Mouse (Mus musculus): ENCODE measurements around the gene Dab1.
A peak's percentile ranks its signal among the peaks of the same experiment; 100 is the strongest.

Gene Dab1

DNA sequence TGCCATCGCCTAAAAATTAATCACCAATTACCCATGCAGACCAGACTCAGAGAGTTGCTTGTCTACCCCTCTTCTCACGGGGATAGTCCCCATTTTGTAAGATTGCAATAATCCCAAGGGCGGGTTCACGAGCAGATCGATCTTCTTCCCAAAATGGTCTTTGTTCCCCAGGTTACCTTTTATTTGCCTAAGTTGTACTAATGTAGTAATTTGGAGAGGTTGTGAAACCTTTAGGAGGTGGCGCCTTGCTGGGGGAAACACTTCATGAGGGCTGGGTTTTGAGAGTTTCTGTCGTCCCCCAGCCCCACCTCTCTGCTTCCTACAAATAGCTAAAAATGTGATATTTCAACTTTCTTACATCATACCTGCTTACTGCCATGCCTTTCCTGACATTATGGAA lies 657.8 kb downstream of the Dab1 start:
- DNase-seq, result no peak

DNA sequence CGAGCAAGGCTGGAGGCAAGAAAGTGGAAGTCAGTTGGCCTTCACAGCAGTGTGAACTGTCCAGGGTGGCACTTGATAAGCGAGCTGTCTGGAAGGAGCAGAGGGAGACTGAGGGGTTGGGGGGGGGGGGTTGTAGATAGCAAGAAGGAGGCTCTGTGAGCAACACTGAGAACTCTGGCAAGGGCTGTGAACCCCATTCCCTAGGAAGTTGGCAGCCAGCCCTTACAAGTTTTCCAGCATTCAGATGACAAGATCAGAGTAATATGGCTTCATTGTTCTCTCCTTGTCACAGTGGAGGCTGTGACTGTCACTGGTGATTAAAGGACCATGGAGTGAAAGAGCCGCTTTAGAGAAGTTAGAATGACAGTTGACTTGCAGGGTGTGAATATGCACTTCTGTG lies 662.4 kb downstream of the Dab1 start:
- DNase-seq, result no peak

DNA sequence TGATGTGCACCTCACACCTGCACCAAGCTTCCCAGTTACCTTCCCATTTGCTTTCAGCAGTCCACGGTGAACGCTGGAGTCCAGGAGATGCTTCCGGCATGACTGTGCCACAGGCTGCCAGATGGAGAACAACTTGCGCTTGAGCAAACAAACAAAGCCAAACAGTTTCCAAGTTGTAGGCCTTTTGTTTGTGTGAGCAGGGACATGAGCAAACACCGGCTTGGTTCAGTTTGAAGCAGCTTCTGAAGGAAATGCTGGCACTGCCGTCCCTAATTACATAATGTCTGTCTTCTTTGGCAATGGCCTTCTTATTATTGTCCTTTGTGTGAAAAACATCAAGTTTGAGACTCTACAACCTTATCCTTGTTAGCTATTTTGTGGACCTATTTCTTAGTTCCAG lies 664.7 kb downstream of the Dab1 start:
- DNase-seq, result no peak

DNA sequence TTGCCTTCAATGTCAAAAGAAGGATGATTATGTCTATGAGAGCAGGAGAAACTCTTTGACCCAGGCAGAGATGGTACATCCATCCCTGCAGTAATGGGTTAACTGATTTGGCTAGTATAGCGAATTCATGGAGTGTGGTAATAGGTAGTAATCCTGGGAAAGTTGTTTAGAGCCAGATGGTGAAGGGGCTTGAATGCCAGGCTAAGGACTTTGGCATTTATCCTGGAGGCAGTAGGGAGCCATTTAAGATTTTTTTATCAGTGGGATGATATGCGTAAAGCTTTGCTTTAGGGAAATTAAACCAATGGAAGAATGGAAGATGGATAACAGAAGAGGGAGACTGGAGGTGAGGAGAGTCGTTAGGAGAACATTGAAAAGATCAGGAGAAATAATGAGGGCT lies 669.2 kb downstream of the Dab1 start:
- no peak for DNase-seq

DNA sequence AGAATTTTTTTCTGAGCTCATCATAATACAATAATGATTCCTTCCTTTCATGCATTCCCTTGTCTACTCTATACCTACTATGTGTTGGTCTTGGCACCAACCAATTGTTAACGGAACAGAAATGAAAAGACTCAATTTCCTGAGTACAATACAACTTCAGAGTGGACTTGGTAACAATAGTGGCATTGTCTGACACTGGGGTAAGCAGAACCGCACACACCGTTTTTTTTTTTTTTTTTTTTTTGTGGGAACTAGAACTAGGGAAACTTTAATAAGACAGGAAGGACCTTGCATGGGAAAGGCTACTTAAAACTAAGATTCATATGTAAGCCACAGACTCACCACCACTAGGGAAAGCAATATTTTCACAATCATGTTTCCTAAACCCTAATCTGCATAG lies 682.6 kb downstream of the Dab1 start:
- DNase-seq, result no peak

DNA sequence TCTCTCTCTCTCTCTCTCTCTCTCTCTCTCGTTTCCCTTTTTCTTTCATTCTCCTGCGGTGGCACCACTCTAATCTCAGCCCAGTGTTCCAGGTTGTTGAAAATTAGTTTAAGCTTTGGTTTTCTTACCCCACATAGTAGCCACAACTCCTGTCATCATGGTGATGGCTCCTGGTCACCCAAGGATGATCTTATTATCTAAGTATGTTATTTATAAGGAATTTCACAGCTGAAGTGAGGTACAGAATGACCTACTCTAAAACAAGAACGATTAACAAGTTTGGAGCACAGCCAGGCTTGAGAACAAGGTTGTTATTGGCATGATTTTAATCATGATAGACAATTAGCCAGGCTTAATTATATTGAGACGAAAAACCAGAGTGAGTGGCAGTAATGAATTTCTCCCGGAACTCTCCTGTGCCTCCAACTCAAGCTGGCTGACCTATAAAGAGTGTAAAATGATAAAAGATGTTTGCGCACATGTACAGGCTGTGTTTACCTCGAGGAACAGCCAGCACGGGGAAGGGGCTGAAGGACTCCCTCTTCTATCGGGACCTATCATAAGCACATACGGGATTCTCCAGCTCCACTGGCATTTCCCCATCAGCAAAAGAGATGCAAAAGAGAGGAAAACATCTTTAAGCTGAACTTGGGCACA lies 684.0 kb downstream of the Dab1 start:
- DNase-seq, result no peak

DNA sequence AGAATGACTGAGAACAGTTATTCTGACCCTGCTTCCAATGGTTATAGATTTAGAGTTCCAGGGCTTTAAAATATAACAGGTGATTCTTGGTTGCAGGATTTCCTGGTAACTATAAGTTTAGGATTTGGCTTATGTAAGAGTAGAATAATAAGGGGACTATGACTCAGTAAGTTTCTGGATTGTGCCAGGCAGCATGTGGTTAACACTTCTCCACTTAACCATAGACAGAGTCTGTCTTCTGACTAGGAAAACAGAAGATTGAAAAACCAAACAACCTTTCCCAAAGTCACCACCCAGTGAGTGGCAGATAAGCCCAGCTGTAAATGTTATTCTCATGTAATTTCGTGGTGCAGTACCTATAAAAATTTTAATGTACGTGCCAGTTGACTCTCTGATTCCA lies 688.6 kb downstream of the Dab1 start:
- no peak for DNase-seq

DNA sequence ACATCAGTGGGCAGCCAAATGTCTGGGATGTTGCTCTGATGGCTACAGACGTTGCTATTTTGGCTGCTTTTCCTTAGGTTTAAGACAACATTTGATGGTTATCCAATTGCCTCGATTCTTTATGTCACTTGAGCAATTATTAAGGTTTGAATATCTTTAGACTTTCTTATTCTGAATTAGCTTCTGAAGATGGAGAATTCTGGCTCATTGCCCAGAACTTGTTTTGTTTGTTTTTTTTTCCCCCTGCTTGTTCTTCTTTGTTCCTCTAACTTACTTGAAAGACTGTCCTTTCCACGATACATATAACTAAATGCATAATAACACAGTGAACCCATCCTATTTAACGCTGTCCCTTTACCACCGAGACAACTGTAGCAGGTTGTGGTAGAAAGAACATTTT lies 707.1 kb downstream of the Dab1 start:
- no peak for DNase-seq

DNA sequence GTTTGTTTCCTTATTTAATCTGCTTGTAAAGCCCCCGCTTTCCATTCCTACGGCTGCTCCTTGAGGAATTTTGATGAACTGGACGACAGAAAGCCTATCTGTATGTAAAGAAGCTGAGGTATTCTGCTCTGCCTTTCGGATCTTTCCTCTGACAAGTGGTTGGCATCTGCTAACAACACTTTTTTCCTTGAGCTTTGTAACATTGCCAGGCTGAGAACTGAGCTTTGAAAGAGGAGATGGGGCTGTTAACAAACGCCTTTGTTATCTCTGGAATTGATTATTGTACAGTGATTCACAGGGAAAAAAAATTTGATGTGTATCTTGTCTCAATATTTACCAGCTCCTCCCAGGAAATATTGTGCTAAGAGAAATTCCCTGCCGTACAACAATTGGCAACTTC lies 712.7 kb downstream of the Dab1 start:
- DNase-seq, result no peak

DNA sequence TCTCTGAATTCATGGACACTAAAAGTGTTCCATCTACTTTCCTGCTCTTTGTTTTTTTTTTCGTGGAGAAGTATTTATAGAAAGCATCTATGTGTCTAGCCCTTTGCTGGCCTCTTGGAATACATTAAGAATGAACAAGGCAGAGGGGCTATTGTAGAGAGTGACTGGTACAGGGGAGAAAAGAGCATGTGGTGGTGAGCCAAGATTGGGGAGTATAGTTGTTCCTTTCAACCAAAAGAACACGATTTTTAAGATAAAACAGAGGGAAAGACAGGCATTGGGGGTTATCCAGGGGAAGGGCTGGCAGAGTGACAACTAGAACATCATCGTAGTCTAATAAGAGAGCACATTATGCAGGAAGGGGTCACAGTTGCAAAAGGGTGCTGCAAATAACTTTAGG lies 713.2 kb downstream of the Dab1 start:
- DNase-seq, result no peak

DNA sequence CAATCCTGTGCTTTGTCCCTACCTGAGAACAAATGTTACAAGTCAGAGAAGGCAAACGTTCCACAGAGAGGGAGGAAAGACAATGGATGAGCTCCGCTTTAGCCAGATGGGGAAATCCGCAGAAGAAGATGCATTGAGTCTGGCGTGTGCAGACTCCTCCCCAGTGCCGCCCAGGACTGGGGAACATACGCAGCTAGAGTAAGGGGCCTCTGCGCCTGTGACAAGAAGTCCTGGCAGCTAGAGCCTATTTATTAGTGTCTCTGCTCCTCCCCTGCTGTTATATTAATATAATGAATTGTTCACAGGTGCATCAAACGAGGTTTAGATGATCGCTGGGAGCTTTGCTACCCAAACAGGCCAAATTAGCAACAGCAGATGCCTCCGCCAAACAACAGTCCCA lies 718.1 kb downstream of the Dab1 start:
- DNase-seq, result no peak

DNA sequence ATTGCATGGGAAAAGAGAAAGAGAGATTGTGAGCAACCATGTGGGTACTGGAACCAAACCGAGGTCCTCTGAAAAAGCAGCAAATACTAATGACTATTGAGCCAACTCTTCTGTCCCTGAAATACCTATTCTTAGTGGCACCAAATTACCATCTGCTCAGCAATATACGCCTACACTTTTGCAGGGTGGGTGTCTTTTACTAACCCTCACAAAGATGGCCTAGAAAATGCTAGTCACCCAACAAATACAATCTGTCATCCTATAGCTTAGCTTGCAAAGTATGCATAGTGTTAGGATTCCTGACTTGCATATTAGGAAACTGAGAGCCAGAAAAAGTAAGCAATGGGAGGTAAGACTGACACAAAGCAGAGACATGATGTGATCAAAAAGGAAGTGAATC lies 719.2 kb downstream of the Dab1 start:
- no peak for DNase-seq

DNA sequence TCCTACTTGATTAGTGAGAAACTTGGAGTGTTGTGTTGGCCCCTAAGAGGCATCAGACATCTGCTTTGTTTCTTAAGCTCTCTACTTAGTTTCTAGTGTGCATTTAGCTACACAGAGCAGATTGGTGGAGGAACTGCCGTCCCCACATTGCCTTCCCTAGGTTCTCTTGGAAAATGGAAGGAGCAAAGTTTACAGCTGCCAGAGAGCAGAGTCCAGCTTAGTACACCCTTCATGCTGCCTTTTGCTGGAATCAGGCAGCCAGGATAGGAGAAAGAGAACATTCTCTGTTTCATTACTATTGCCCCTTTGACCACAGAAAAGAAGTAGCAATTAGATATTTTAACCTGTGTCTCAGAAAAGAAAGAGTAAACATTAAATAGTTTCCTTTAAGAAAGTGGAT lies 742.2 kb downstream of the Dab1 start:
- no peak for DNase-seq

DNA sequence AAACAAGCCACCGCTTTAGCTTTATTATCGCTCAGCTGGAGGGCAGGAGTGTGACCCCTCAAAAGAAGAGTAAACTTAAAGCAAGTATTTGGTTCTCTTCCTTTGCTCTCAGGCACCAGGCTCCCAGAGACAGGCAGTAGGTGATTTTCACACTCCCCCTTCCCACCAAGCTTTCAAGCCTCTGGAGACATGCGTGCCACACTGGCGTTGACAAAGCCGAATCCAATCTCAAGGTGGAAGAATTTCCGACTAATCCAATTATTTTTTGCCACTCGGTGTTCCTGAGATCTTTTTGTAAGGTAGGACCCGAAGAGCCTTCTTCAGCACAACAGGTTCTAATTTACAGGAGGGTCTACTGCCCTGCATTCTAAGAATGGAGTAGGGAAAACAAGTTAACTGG lies 747.3 kb downstream of the Dab1 start:
- no peak for DNase-seq

DNA sequence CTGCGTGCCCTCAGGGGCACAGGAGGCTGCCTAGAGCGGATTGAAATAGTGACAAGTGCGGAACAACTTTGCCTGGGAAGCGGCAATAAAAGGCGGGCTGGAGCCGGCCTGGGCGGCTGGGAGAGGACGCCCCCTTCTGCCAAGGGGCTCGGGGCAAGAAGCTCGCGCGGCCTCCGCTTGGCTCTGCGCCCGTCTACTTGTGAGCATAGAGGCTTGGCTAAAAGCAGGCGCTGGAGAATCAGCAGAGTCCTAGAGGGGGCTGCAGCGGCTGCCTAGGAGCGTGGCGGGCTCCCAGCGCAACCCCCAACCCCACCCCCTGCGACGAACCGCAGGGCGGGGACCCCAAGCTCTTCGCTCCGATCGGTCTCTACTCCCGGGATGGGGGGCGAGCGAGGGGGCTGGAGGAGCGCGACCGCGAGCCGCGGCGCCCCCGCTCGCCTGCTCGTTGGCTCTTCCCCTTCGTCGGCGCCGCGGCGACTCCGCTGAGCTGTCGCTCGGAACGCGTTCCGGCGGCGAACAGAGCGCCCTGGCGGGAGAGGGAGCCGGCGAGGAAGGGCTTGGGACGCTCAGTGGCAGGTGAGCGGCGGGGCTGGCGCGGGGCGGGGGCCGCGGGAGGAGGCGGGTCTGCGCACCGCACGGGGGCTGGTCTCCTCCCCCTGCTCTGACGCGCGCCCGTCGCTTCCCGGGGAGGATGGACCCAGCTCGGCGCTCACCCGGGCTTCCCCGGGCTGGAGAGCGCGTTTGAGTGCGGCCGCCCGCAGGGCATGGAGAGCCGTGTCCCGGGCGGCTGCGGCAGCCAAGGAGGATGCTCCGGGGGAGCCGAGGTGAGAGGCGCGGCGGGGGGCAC lies 748.0 kb downstream of the Dab1 start:
- DNase-seq, result peak; percentile 80

DNA sequence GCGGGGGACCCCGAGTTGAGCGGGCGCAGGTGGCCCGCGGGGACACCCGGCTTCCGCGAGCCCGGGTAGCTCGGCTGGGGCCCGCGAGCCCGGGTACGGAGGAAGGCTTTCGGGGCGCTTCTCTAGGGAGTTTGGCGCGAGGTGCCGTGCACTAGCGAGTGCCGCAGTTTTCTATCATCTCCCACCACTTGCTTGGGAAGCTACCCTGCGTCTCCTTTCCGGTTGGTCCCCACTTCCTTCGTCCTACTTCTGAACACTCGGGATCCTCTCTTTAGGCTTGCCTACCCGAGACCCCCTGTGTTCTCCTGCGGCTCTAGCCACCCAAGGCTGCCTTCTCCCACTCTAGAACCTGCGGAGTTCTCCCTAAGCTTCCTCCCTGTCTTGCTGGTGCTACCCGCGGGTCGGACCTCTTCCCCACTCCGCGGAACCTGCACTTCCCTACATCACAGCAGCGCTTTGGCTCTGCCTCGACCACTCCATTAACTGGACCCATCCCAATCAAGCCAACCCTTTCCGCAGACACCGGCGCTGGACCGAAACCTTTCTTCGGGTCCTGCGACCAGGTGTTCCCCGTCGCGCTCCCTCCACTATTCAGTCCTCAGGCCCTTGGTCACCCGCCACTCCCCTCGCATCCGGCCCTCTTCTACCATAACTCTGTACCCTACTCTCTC lies 748.7 kb downstream of the Dab1 start:
- DNase-seq, result peak; percentile 57

DNA sequence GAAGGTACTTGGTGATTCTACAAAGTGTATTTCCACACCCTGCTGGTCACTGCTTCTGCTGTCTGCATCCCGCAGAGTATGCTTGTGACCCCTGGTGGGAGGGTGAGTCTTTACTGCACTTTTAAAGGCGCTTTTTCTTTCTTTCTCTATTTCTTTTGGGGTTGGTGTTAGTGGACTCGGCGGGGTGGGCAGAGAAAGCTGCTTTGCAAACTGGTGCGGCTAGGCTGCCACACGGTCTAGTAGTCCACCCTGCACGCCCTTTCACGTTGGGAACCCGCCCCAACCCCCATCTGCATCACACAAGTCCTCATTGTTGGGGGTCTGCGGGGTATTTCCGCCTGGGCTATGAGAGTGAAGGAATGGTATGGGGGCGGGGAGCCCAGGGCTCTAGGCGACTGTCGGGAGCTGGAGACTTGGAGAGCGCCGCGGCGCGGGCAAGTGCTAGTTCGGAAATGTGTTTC lies 749.4 kb downstream of the Dab1 start:
- DNase-seq, result peak; percentile 74

DNA sequence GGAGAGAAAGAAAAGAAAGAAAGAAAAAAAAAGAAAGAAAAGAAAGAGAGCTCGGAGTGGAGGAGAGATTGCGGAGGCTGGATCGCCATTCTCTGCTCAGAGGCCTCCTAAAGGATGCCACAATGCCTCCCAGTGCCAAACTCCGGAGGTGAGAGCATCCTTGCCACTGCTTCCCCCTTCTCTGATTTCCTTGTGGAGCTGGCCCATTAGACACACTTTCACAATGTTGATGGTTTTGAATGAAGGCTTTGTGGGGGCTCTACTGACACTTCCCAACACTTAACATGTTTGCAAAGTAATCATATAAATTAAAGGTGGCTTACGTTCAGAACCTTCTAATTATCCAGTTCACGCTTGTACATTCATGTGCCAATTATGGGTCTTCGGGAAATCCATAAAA lies 749.9 kb downstream of the Dab1 start:
- DNase-seq, result no peak

DNA sequence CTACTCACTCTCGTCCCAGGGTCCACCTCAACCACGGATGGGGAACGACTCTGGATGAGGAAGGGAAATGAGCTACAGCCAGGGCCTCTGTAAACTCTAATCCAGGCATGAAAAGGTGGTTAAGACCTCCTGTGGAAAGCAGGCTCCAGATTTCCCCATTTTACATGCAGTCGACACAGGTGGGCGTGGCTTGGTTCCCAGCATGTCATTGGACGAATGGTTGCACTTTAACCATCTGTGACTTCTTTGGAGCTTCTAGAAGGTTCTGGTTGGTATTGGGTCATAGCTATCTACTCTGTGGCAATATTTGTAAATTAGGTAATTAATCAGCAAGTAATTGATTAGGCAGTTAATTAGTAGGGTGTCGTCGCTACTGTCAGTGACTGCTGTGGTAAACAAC lies 752.0 kb downstream of the Dab1 start:
- no peak for DNase-seq

DNA sequence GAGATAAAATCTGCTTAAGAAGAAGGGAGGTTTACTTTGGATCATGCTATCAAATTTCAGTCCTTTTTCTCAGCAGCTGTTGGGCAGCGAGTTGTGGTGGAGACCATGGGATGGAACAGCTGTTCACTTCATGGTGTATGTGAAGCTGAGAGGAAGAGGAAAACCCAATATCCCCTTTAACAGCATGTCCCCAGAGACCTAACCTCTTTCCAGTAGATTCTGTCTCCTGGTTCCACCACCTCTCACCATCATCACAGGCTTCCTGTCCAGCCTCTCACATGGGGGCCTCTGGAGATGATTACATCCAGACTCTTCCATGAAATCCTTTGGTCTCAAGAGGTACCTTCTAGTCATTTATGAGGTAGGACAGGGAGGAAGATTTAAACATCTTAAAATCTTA lies 755.0 kb downstream of the Dab1 start:
- DNase-seq, result no peak

DNA sequence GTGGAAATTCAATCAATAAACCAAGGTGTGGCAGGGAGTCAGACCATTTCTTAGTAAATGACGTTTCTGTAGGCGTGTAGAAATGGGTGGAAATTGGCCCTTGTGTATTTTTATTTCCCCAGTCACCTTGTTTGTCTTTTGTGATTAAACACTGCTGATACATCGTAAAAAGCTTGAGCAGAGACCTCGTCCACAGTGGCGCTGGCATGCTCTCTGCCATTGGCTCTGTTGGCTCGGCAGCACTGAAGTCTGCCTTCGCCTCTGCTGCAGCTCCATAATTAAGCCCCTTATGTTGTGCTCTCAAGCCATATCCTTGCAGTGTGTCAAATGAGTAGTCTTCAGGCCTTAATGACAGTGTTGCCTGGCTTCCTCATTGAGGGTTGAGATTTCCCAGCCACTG lies 765.5 kb downstream of the Dab1 start:
- no peak for DNase-seq

DNA sequence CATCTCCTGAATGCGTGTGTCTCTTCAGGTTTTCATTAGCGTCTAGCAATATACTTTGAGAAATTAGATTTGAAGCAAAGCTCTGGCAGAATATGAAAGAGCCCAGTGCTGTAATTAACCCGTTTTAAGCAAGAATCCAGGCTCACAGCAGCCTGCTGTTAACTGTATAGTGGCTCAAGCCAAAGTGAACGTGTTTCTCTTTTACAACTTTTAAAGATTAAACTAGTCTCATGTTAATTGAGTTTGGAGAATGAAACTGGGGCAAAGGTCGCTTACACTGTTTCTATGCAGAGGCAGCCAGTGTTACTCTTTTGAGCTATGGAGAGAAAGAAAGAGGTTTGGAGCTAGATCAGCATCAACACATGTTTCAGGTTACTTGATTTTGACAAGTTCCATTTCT lies 766.1 kb downstream of the Dab1 start:
- DNase-seq, result no peak

DNA sequence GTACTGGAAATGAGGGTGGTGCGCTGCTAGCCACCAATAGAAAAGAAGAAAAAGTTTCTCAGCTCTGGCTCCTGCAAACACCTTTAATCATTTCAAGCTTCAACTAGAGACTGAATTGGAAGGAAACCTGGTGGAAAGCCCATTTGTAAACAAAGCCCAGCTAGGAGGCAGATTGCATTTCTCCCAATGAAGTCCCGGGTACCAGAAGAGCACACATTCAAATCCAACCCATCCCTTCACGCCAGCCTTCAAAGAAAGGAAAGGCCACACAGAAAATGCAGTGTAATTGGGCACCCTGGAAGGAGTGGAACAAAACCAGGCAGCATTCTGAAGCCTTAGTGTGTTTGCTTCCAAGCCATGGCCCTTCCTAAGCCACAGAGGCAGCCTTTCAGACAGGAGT lies 776.4 kb downstream of the Dab1 start:
- no peak for DNase-seq

DNA sequence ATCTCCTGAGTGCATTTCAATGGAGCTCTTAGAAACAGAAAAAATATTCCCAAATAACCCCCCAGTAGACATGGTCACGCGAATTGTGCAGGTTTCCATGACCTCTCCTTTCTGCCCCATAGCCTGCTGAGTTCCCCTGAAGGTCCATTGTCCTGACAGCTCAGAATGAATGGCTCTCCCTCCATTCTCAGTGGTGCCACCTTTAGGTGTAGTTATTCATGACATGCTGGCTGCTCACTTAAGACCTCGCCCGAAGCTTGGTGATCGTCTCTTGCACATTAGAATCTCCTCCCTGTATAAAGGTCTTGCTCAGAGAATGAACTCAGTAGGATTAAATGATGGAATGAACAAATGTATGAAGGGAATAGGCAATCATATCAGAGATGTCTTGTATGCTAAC lies 776.9 kb downstream of the Dab1 start:
- no peak for DNase-seq

Data from cerebellum, adult 8-10 months (tissue).